Mouse (Mus musculus): Measurements from ENCODE around the gene Elovl2. TPM values are rescaled to one million over a fixed set of nuclear protein-coding genes. Genes with fewer than 3 reads are reported as not detected.
A peak's percentile ranks its signal among the peaks of the same experiment; 100 is the strongest.
"Not testable (repeated sequence)": the region's sequence is repeated elsewhere in the genome, so short reads cannot be mapped to it uniquely, and the experiment has no call there.

Elovl2 gene
- total RNA-seq, 1 experiment from 2014 or later, result 0.33 TPM

DNA sequence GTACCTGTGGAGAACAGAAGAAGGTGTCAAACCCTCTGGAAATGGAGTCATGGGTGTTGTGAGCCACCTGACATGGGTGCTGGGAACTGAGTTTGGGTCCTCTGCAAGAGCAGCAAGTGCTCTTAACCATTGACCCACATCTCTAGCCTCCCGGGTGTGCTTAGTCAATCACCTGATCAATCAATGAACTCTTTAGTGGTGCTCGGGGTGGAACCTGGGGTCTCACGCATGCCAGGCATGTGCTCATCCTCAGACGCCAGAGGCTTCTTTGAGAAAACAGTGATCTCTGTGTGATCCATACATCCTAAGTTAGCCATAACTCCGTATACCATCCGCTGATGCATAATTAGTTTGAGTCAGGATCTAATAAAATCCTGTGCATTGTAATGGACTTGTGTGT is 15.0 kb upstream of the Elovl2 start:
- no peak for DNase-seq

DNA sequence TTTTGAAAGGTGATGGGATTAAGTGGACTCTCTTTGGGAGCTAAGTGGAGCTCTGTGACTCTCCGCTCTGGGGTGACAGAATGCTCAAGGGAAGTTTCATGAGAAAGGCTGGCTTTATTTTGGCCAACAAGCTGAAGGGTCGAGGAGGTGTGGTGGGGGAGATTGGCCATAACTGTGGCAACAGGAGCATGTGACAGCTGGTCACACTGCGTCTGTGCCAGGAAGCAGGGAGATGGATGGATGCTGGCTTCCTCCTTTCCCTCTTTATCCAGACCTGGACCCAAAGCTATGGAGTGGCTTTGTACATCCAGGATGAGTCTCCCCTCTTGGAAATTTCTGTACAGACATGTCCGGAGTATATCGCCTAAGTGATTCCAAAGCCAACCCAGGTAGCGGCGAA is 13.0 kb upstream of the Elovl2 start:
- no peak for DNase-seq

DNA sequence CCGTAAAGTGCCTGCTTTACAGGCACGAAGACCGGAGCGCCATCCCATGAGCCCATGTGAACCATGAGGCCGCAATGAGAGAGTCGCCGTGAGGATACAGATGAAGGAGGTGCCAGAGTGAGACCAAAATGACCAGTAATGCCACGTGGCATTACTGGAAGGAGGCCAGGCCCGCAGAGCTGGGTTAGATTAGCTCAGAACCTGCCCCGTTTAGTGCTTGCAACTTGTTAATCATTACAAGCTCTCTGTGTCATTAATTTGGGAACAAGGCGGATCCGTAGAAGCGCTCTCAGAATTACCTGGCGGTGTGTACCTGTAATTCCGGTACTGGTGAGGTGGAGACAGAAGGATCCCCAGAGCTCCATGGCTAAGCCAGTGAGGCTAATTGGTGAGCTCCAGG is 12.0 kb upstream of the Elovl2 start:
- DNase-seq, result no peak

DNA sequence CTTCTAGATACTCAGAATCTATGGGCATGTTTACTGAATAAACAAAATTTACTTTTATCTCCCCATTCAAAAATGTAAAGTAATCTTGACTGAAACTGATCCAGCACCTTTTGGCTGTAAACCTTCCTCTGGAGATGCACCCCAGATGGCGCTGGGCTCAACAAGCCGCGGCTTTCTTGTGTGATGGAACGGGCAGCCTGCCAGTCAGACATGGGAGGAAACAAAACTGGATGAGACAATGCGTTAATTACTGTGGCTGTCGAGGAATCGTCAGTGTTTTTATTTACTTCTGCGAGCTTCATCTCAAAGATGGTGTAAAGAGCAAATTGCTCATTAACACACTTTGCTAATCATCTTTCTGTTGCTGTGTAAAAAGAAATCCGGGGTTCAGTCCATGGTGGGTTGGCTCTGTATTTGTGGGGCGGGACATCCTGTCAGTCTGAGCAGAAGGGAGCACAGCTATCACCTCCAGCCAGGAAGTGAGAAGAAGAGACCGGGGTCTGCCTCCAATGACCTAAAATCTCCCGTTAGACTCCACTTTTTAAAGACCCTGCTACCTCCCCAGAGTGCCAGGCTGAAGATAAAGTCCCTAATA is 11.3 kb upstream of the Elovl2 start:
- no peak for DNase-seq

DNA sequence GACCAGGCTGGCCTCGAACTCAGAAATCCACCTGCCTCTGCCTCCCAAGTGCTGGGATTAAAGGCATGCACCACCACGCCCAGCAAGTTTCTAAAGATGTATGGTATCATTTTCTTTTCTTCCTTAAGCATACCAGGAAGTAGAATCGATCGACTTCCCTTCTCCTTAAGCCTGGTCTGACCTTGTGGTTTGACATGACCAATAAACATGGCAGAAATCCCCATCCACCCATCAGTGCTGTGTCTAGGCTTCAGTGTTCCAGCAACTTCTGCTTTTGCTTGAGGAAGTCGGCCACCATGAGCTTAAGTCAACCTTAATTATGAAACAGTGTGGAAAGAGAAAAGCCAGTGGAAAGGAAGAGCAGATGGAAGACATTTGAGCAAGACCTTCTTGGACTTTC is 10.1 kb upstream of the Elovl2 start:
- no peak for DNase-seq

DNA sequence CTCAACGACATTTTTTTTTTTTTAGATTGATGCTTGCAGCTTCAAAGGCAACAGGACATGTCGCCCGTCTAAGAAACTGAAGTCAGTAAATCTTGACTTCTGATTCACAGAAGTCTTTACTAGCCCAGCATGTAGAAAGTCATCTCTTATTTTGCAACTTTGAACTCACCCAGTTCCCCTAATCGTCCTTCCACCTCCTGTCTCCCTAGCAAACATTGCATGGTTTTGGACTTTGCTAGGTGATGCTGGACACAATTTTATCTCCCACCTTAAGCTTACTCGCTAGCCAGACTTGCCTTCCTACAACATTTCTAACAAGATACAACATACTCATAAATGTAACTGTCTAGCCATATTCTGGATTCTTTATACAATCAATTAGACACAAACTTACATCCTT is 7.9 kb upstream of the Elovl2 start:
- DNase-seq, result no peak

DNA sequence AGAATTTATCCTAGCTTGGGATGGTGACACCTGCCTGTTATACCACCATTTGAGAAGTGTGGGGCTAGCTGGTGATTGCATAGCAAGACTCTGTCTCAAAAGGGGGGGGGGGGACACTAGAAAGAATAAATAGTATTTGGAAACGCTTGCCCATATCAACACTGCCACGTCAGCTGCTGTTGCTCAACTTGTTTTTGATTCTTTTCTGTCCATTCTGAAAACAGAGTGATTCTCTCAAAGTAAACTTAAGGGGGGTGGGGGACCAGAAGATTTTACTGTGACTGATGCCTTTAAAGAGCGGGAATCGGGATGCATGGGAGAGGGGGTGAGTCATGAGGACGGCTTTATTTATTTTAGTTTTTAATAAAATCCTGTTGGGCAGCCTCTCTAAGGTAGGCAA is 6.3 kb upstream of the Elovl2 start:
- no peak for DNase-seq

DNA sequence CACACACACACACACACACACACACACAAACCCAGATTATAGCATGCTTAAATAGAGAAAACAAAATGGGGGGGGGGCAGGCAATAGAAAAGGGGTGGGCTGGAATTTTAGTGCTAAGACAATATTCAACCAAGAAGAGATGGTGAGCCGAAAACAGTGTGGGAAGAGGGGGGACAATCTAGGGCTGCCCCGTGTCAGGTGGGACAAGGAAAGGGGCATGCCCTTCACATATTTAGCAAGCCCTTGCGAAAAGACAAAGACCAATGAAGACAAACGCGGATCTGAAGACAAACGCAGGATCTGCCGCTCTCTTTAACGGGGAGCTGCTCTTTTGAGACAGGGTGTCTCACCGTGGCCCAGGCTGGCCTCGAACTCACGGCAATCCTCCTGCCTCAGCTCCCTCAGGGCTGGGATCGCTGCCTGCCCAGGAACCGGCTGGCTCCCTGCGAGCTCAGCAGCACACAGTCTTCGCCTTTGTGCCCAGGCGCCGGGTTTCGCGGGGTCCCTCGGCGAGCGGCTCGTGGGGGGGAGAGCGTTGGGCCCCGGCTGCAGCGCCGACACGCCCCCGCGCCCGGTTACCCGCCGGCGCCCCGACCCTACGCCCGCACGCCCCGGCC is 410 bp downstream of the Elovl2 start:
- peak; percentile 10 for DNase-seq

DNA sequence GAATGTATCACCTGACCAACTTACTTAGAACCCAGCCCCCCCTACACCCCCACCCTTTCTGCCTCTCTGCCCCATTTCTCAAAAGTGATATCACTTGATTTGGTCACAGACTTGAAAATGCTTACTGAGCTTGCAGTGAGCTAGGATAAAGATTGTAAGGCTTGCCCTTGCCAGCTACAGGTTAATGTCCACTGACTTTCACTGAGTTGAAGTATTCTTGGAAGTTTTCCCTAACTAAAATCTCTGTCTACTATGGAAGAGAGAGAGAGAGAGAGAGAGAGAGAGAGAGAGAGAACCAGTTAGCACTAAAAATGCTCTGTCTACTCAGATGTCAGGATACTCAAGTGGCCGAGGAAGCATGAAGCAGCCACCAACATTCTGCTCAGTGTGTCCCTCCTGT is 1.1 kb downstream of the Elovl2 start:
- DNase-seq, result no peak

DNA sequence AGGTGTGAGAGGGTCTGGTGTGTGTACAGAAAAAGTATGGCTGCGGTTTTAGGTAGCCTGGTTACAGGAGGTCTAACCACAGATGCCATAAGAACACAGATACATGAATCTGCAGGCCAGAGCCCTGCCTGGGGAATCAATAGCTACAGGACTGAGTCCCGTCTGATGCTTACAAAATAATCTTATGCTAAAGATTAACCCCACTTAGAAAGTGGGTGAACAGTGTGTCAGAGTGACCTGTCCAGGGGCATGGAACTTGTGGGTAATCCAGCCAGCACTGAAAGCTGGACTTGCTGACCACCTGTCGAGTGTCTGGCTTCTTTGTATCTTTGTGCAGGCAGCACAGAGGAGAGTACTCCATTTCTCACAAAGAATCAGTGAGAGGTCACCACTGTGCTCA is 4.0 kb downstream of the Elovl2 start:
- no peak for DNase-seq

DNA sequence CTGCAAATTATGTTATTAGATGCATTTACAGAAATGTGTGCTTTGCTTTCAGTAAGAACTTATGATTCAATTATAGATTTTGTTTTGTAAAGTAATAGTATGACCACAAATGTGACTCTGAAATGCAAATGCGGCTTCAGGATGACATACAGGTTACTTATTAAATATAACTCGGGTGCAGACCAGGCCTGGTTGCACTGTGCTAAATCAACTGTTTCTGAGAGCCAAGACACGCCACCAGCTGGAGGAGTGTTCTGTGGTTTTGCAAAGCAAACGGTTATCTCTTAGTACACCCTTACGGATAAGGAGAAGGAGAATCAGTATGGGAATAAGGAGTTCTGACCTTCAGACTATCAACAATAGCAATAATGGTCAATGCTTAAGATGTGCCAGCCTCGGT is 4.5 kb downstream of the Elovl2 start:
- DNase-seq, result no peak

DNA sequence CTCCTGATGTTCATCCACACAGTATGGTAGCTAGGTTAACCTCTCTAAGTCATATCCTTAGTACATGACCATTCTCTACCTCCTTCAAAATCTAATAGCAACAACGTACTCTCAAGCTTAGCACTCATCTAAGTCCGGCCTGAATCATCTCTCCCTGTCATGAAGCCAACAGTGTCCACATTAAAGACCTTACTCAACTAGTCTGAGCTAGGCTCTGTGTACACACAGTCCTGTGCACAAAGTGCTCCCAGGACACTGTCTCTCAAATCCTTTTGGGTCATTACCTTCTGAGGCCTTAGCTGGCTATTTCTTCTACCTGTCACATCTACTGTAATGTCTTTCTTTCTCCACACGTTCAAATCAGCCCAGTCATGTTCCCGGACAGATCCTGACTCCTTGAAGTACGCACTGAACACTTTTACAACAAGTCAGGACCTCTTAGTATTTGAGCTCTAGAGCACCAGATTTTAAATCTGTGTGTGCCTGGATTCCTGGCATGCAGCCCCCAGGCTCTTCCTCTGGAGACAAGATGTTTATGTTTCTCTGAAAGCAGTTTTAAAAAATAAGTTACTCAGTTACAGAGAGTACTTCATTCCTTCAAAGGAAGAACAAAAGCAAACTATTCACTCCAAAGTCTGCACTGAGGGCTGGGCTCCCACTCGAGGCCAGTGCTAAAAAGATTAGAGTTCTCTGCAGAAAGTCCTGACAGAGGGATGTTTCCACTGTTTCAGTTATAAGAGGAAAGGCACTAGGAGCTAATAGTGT is 7.5 kb downstream of the Elovl2 start:
- no peak for DNase-seq

DNA sequence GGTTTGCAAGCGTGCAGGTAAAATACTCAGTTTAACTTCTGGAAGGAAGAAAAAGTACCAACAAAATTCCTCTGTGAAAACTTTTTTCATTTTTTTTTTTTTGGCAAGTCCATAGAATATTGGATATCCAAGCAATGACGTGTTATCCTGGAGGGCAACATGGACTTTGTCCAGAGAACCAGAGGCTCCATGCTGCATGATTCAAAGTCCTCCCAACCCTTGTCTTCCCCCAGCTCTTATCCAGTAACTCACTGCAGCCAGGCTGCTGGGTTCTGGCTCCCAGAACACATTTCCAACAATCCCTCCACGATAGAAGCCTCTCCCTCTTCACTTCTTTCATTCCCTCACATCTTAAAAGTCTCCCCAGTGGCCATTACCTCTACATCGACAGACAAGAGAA is 8.9 kb downstream of the Elovl2 start:
- no peak for DNase-seq

DNA sequence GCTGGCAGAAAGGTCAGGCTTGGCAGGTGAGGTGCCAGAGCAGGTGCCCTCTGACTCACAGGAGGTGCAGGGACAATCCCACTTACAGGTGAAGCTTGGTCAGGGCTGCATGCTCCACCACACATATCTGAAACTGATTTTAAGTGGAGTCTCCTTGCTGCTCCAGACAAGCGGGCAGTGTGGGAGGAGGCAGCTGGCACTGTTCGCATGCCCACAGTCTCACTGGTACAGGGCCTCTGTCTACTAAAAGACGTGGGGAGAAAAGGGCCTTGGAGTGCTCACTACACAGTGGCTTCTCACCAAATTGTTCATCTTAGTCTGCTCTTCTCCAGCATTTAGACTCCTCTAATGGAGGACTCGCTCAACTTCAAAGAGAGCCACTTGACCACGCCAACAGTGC is 14.0 kb downstream of the Elovl2 start:
- no peak for DNase-seq

DNA sequence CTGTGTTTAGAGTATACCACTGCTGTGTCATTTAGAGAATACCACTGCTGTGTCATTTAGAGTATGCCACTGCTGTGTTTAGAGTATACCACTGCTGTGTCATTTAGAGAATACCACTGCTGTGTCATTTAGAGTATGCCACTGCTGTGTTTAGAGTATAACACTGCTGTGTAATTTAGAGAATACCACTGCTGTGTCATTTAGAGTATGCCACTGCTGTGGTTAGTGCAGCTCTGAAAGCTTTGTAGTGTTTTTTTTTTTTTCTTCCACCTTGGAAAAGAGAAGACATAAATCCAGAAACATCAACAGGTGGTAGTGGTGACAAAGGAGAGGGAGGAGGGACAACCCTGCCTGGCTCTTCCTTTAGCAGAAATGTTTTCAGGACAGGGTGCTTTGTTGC is 14.6 kb downstream of the Elovl2 start:
- DNase-seq, result not testable (repeated sequence)

DNA sequence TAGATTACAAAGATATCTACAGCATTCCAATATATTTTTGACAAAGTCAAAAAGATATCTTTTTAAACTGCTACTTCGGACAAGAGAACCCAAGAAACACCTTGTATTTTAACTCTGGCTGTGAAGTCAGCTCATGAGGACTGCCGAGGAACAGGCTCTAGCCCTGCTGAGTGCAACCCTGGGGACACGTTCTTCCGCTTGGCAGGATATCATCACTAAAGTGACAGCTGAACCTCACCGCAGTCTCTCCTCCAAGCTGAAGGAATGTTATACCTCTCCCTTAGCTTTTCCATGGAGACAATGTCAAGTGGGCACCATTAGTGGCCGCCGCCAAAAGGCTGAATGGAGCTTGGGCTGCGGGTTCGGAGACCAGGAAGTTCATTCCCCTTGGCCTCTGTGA is 16.5 kb downstream of the Elovl2 start:
- DNase-seq, result no peak

DNA sequence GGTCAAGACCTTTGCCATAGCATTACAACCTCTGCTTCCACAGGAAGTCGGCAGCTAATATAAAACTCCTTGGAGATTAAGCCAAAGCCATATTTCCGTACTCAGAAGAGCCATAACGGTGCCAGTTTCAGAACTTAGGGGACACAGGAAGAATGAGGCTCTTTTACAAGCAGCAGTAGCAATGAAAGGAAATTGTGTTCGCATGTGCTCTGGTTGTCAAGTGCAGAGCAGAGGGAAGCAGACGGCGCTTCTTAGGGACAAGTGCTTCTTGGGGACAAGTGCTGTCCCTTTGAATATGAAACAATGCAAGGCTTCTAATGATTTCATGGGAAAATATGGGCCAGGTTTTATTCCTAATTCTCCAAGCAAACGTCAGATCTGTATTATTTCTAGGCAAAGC is 16.9 kb downstream of the Elovl2 start:
- DNase-seq, result no peak

DNA sequence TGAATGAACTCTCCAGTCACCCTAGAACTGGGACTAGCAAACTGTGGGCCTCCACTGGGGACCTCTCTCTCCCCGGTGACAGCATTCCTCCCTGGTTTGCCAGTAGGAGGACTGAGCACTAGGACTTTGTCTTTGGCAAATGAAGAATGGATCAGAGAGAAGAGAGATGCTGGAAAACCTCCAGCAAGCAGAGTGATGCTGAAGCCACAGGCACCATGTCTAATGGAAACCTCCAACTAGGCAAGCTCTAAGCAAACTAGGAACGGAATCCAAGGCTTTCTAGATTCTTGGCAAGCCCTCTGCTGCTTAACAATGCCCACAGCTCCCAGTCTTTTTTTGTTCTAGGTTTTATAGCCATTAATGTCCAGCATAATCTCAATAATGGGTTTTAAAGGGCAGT is 19.3 kb downstream of the Elovl2 start:
- DNase-seq, result no peak

DNA sequence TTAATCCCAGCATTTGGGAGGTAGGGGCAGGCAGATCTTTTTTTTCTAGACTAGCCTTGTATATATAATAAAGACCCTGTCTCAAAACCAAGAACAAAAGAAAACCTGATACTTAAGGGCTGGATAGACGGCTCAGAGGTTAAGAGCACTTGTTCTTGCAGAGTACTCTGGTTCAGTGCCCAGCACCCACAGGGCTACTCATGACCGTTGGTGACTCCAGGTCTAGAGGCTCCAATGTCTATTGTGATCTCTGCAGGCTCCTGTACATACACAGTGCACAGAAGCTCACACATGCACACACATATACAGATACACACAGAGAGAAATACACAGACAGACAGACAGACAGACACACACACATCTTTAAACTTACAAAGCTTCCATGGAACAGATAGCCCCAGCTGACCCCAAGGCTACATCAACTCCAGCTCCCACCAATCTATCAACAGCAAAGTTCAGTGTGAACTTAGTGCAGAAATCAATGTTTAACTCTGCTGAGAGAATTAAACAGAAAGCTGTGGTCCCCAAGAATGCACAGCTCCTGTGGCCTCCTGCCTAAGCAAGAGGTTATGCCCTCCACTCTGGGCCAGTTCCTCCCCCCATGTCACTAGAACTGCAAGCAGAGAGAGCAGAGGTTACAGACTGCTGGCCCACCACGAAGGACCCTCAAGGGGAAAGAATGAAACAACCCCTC is 24.4 kb downstream of the Elovl2 start:
- DNase-seq, result no peak

DNA sequence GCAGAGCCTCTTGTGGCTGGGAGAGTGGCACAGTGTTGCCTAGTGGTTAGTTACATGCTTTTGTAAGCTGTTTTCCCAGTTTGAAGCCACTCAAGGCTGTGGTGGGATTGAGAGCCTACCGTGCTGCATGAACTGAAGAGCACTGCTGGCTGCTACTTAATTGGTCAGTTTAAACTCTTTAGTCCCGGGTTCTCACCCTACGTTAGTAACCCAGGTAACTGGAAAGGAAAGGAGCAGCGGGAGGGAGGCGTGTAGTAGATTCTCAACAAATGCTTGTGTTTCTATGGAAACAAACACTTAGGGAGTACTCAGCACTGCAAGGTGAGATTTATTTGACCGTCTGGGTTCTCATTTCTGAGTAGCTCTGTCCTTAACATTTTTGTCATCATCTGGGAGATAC is 32.3 kb downstream of the Elovl2 start:
- DNase-seq, result no peak

DNA sequence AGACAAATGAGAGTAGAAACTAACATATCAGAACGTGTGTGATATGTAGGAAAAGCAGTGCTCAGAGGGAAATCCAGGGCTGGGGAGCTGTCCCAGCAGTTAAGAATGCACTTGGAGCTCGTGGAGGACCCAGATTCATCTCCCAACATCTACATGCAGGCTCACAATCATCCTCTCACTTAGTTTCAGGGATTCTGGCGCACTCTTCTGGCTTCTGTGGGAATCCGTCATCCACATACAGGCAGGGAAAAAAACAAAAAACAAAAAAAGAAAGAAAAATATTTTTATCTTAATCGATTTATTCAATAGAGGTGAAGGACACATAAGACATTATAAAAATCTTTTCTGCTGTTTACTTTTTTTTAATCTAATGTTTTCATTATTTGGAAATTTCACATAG is 61.8 kb downstream of the Elovl2 start:
- DNase-seq, result no peak

DNA sequence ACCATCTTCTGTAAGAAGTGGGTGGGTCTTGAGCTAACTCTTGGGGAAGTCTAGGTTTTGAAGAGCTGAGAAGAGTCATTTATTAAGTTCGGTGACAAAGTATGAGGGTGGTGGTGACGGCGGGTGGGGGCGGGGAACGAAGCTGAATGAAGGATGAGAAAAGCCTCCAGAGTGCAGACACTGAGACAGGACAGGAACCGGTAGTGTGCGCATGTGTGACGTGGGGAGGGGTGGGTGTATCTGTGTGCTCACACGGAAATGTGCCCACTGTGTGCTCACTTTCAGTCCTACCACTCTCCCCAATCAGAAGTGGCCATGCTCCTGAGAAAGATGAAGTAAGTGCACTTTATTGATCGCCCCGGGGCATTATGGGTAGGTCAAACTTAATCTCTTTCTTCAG is 67.1 kb downstream of the Elovl2 start:
- DNase-seq, result no peak

DNA sequence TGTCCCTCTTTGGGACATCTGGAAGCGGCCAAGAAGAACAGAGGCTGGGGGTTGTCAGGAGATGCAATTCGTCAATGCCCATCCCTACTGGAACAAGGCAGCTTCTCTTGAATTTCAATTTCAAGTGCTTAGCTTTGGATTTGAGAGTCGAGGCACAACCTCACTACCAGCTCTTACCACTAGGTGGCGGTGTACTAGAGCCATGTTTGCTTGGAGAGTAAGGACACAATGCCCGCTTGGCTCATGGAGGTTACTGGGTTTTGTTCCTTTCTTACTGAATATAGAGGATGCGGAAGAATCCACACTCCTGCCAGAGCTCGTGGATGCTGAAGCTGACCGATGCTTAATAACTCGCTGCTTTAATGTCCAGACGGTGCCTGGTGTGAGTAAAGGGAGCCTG is 73.9 kb downstream of the Elovl2 start:
- peak; percentile 50 for DNase-seq

Data from adrenal gland, postnatal 25 days (tissue).